Mouse (Mus musculus) spleen, adult 2 months (tissue): ENCODE measurements at regions not wholly inside any gene's neighbourhood (a gene's known extent, or its start where the extent isn't known, plus 50 kb on each side); places are given as distances from the start of the nearest gene placed in this dataset.

Experiments
- CTCF ChIP-seq: fragments of 200-500 bp; IDR thresholded peaks from 2 replicates; pipeline ENCODE4 v1.5.1; 2011; ENCODE audit warnings: mild to moderate bottlenecking, inconsistent platforms; ENCODE audit not compliant: insufficient read depth, insufficient read length, insufficient replicate concordance; ENCODE audit errors: extremely low read depth
- POLR2A ChIP-seq: fragments of 200-500 bp; IDR thresholded peaks from 2 replicates; pipeline ENCODE4 v1.6.1; 2011; ENCODE audit warnings: low read depth, low read length, inconsistent platforms

DNA sequence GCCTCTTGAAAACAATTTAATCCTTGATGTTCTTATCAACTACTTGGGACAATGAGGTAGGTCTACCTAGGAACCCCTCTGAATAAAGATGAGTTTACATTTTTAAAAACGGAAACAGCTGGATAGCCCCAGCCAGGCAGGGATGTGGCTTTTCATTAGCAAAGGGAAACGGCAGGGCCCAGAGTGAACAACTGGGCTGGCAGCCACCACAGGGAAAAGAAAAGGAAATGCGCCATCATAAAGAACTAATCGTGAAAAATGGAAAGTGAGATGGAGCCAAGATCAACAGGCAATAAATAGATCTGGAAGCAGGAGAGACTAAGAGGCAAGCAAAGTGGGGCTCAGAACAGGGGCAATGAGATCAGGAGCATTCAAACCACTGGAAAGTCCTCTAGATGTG lies 161.4 kb upstream of the Nr2f2 start:
- TF ChIP-seq CTCF (no peak), POLR2A (no peak)
